Mouse (Mus musculus) 416B (cell line): ENCODE data around the gene 1110051M20Rik.
A peak's percentile ranks its signal among the peaks of the same experiment; 100 is the strongest.

Experiments
- DNase-seq: peaks from one replicate; pipeline ENCODE4 v3.0.0; 2011; ENCODE audit warnings: low read depth

1110051M20Rik gene

DNA sequence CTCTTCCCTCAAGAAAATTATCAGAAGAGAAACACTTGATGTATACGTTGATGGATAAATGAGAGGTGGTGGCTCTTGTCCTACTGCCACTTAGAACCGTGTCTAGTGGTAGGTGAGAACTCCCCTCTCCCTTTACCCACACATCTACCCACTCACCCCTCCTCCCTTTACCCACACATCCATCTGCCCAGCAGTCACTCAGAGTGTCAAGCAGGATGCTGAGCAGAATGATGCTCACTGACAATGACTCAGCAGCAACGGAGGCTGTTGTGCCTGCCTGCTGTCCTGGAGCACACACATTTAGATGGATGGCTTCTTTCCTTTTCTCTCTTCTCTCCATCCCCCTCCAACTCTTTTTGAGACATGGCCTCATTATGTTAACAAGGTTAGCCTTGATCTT is 141.7 kb downstream of the 1110051M20Rik start:
- no peak for DNase-seq

- no peak for DNase-seq
Observed at GRCm38 (mm10) chr2:91301836-91302235, 142.7 kb downstream of the 1110051M20Rik start.

DNA sequence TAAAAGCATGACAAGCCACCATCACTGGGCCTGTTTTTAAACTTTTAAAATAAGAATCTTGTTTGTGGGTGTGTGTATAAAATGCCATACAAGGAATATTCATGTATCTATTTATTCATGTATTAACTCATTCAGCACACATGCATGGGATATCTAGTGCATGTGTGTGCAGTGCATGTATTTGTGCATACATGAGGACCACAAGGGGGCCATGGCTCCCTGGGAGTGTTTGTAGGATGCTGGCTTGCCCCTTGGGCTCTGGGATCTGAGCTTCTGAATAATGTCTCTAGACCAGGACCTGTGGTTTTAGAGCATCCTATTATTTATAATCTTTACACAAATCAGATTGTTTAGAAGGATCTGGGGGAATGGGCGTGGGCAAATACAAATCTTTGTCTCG is 143.7 kb downstream of the 1110051M20Rik start:
- no peak for DNase-seq

DNA sequence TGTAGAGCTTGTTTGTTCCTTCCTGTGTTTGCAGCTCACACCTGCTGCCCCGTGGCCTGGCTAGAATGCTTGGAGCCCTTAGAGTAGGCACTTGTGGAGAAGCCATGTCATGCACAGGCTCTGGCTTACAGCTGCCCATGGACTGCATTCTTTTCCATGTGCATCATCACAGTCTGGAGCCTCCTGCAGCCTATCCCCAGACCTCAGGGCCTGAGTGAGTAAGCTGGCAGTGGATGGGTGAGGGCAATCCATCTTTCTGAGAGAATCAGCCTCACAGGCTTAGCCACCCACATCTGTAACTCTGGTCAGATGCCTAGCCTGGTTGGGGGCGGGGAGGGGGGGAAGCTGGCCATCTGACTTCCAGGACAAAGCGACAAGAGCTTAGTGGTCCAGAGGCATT is 145.3 kb downstream of the 1110051M20Rik start:
- DNase-seq = no peak

DNA sequence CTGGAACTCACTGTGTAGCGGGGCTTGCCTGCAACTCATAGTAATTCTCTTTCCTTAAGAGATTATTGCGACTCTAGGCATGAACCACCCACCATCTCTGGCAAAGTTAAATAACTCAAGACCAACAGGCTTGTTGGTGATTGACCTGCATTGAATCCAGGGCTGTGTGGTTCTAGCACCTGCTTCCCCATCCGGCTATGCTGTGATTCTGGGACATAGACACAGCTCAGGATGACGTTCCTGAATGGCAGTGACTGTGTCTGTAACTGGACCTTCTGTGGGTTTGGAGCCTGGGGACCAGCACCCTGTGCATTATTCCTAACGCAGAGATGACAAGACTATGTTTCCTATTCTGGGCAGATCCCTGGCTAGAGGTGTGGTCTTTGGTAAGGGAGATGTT is 148.6 kb downstream of the 1110051M20Rik start:
- no peak for DNase-seq

GRCm38 (mm10) chr2:91294226-91294625 is 150.3 kb downstream of the 1110051M20Rik start:
- no peak for DNase-seq

- DNase-seq = no peak
Observed at GRCm38 (mm10) chr2:91291197-91292007, 153.1 kb downstream of the 1110051M20Rik start.

- no peak for DNase-seq
Observed at GRCm38 (mm10) chr2:91287563-91287962, 156.9 kb downstream of the 1110051M20Rik start.

- DNase-seq = peak; percentile 65
Observed at GRCm38 (mm10) chr2:91285885-91286505, 158.5 kb downstream of the 1110051M20Rik start.

DNA sequence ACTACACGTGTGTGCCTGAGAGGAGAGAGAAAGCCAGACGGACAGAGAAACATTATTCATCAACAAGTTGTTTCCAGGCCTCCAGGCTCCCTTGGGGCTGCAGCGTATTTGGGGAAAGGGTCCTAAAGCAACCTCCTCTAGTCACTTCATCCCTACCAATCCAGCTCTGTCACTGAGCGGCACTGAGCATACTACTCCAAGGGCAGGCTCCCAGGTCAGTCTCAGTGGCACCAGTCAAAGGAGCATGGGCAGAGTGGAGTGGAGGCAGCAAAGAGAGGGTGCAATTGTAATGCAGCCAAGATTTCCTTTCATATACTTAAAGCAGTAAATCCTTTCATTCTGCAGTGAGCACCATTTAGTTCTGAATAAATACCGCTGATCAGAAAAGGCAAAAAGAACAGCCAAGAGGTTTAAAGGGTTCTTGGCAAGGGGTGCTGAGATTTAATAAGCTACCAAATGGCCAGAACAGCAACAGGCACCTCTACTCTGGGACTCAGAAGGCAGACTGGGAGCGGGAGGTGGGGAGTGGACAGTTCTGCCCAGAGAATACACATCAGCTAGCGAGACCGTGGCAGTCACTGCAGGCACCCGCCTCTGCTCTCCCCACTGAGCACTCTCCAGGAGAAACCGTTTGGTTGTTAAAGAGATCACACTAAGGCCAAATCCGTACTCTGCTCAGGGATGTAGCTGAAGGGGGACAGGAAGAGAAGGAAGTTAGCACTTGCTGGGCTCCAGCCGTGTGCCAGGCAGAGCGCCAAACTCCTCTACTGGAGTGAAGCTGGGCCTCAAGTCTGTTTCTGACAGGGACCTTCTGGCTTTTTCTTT is 159.9 kb downstream of the 1110051M20Rik start:
- peak; percentile 29 for DNase-seq

- DNase-seq = no peak
Observed at GRCm38 (mm10) chr2:91283972-91284371, 160.5 kb downstream of the 1110051M20Rik start.

GRCm38 (mm10) chr2:91281366-91281765 is 163.1 kb downstream of the 1110051M20Rik start:
- DNase-seq = no peak

- DNase-seq = no peak
Observed at GRCm38 (mm10) chr2:91279372-91279755, 165.1 kb downstream of the 1110051M20Rik start.

GRCm38 (mm10) chr2:91278749-91279371 is 165.6 kb downstream of the 1110051M20Rik start:
- no peak for DNase-seq

- no peak for DNase-seq
Observed at GRCm38 (mm10) chr2:91269687-91270133, 174.8 kb downstream of the 1110051M20Rik start.

DNA sequence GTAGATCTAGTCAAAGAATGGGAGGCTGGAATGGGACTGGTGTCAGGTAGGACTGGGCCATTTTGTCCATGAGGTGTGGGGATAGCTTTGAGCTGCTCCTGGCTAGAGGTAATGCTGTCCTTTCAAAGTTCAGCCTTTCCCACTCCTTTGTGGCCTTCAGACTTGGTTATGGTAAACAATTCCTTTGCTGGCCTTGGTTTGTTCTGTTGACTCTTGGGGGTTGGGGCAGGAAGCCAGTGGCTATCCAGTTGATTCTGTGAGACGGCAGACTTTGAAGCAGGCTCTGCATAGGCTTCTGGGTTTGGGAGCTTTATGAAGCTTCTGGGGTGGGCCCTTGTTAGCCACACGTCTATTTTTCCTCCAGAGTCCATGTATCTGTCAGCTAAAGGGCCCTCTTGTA is 175.8 kb downstream of the 1110051M20Rik start:
- DNase-seq = no peak

DNA sequence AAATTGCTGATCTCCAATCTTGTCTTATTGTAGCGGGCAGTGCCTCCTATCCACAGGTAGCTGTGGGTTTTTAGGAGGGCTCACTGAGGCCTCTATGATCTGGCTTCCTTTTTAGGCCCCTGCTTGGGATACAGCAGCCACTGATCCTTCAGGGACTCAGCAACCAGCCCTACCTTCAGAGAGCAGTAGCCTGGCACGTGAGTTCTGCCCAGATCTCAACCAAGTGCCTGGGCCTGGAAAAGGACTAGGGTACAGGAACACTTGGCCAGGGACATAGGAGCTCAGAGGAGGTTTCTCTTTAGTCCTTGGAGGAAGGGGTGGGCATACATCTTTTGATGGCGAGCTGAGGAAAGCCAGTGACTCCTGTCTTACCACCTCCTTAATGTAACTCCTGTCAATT is 176.5 kb downstream of the 1110051M20Rik start:
- no peak for DNase-seq

GRCm38 (mm10) chr2:91264711-91265681 is 179.5 kb downstream of the 1110051M20Rik start, which contains the start of gene Arfgap2:
Gene Arfgap2 (plus strand): TSS chr2:91264974.
- peak; percentile 96 for DNase-seq

DNA sequence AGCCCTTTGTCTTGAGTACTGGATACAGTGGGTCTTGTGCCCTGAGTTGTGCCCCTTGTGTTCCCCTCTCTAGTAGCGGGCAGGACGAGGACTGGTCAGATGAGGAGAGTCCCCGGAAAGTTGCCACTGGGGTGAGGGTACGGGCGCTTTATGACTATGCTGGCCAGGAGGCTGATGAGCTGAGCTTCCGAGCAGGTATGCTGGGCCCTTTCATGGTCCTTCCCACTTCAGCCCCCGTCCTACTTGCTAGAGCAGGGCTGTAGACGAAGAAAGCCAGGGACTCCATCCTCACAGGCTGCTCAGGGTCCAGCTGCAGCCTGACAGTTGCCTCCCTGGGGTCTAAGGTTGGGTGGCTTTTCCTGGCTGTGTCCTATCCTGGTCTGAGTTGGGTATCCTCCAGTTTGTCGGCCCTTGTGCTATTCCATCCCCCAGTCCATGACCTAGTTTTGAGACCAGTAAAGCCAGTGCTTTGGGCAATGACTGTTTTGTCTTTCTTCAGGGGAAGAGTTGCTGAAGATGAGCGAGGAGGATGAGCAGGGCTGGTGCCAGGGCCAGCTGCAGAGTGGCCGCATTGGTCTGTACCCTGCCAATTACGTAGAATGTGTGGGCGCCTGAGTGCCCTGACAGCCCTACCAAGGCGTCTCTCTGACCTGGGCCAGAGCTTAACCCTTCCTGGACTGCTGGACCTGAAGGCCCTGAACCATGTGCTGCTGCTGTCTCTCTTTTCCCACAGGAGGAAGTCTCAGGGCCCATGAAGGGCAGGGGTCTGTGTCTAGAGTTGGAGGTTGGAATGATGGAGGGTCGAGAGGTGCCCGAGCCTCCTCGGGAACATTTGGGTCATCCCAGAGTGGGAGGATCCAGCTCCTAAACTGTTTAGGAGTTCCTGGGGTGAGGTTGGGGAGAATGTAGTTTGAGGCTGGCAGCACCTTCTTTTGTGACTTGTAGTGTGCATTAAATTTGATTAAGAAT is 180.5 kb downstream of the 1110051M20Rik start:
- no peak for DNase-seq

DNA sequence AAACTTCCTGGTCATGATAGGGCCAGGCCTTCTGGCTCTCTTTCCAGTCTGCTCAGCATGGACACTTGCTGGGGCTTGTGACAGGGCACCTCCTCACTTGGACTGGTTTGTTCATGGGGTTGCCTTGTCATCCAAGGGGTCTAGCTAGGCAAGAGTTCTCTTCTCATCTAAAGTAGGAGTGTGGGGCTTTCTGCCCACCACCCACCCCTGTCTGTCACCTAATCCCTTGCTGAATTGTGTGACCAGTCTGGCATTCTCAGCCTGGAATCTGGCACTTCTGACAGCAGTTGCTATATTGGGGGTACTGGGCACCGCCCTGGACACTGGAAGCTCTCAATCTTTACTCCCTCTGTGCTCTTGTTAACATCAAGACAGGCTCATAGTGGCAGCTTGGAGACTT is 185.0 kb downstream of the 1110051M20Rik start:
- no peak for DNase-seq
